In genomic region chr6:49142428-49142827, GRCm38 (mm10) we compare ENCODE assay signal across 9 mouse cellular contexts.
A peak's percentile ranks its signal among the peaks of the same experiment; 100 is the strongest.
DNase-seq lines count a peak whose midpoint lies in the region; ATAC-seq and TF ChIP-seq lines count a peak whose summit lies in the region.
"Had no signal": no experiment of that assay in that cellular context is flagged by ENCODE, and none has a peak within 500 bp of the region (broad histone marks: within the 10 kb centered on the region; RNA-seq: fewer than 3 reads in every experiment).

No protein-coding gene starts in this region.

- H3K27ac ChIP-seq in gastrocnemius, adult 2 months: no peak overlapping the region
- no peak overlapping the region for H3K27ac ChIP-seq in thymus, adult 2 months (ENCODE audit: control insufficient read depth, insufficient read depth, low read length)
- no peak overlapping the region for H3K27ac ChIP-seq in forebrain, embryonic 12.5 days
- H3K27ac ChIP-seq: limb, embryonic 15.5 days had no signal

- H3K4me1 ChIP-seq in thymus, adult 2 months (replicated peaks; ENCODE audit: control insufficient read depth, insufficient read depth, low read length): no peaks in the 10 kb centered on the region
- H3K4me1 ChIP-seq in forebrain, embryonic 12.5 days: peaks cover 40% of the 10 kb centered on the region

- H3K9me3 ChIP-seq in forebrain, embryonic 12.5 days: no peaks in the 10 kb centered on the region
- H3K9me3 ChIP-seq: limb, embryonic 15.5 days had no signal

- no peak overlapping the region for H3K4me2 ChIP-seq in forebrain, embryonic 12.5 days
- H3K4me2 ChIP-seq: limb, embryonic 15.5 days had no signal

- H3K27me3 ChIP-seq in thymus, adult 2 months (ENCODE audit: control insufficient read depth, insufficient read depth, low read length): no peaks in the 10 kb centered on the region
- H3K27me3 ChIP-seq in forebrain, embryonic 12.5 days: no peaks in the 10 kb centered on the region
- H3K27me3 ChIP-seq: limb, embryonic 15.5 days had no signal

- no peak for TF ChIP-seq POLR2A in thymus, adult 2 months (IDR thresholded peaks at IDR 0.05; ENCODE audit: control insufficient read depth, extremely low read depth, insufficient read depth, low read length, poor library complexity)

- intact Hi-C loops in gastrocnemius, adult 2 months (cut with DNase I): loop anchor here (5.0 kb wide), 1 partner anchor 85 kb away; no protein-coding TSS in a partner anchor

- TF ChIP-seq CTCF in gastrocnemius, adult 2 months (IDR thresholded peaks at IDR 0.05): peak; percentile 56
- no peak for TF ChIP-seq CTCF in thymus, adult 2 months (IDR thresholded peaks at IDR 0.05; ENCODE audit: borderline replicate concordance, control insufficient read depth, extremely low read depth, insufficient read depth, low read length, poor library complexity)

- H3K9ac ChIP-seq in forebrain, embryonic 12.5 days: no peak overlapping the region
- H3K9ac ChIP-seq: limb, embryonic 15.5 days had no signal

- peak; percentile 49 for DNase-seq in gastrocnemius, adult 2 months
- DNase-seq in gastrocnemius, postnatal 25 days: no peak
- peak; percentile 5 for DNase-seq in thymus, adult 2 months
- DNase-seq in thymus, adult 18-20 months: no peak
- DNase-seq in cerebellum, postnatal 25 days: peak; percentile 15 to 46
- DNase-seq in lung, postnatal 36 days: peak; percentile 70
- DNase-seq in right cerebral cortex, postnatal 4 days: no peak

- H3K4me3 ChIP-seq in gastrocnemius, adult 2 months: no peak overlapping the region
- no peak overlapping the region for H3K4me3 ChIP-seq in thymus, adult 2 months (ENCODE audit: control insufficient read depth, insufficient read depth, low read length)
- no peak overlapping the region for H3K4me3 ChIP-seq in forebrain, embryonic 12.5 days (replicated peaks)
- H3K4me3 ChIP-seq: limb, embryonic 15.5 days had no signal

- 93% methylated on average over 9 of the region's 9 CpGs for WGBS in thymus, adult 2 months
- WGBS in forebrain, embryonic 12.5 days: 90% methylated on average over 9 of the region's 9 CpGs

- H3K36me3 ChIP-seq in thymus, adult 2 months (ENCODE audit: control insufficient read depth, insufficient read depth, low read length): no peaks in the 10 kb centered on the region
- H3K36me3 ChIP-seq in forebrain, embryonic 12.5 days (replicated peaks): peaks cover 5% of the 10 kb centered on the region; the same call in 1 of the 2 replicates
- H3K36me3 ChIP-seq: limb, embryonic 15.5 days had no signal

- no peak for ATAC-seq in forebrain, embryonic 12.5 days (ENCODE audit: low FRiP score)

Comparison
In these comparisons a context has a peak if more than half of its experiments do, and no peak if none do; other contexts are left out.
1. DNase-seq: peak in gastrocnemius, adult 2 months (single experiment), thymus, adult 2 months (single experiment), cerebellum, postnatal 25 days (2 of 2) and lung, postnatal 36 days (single experiment); none in gastrocnemius, postnatal 25 days (single experiment), thymus, adult 18-20 months (0 of 2) and right cerebral cortex, postnatal 4 days (single experiment).